Comparison of ENCODE assay signal across 17 mouse cellular contexts in the genomic region with DNA sequence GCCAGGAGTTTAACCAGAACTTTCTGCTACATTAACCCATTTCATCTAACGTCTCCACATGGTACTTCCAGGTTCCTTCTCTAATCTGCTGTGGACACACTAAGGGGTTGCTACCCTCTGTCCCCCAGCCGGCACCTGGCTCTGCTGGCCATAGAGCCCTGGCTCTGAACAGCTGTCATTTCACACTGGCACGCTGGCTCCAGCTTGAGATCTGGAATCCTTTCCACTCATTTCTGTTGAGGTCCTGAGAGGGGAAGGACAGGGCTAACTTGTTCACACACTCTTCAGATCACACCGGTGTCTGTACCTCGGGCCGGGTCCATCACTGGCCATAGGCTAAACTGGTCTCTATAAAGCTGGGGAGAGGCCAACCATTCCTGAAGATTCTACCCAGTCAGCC.
DNase-seq lines count a peak whose midpoint lies in the region; ATAC-seq lines count a peak whose summit lies in the region.
"Had no signal": no experiment of that assay in that cellular context is flagged by ENCODE, and none has a peak within 500 bp of the region (broad histone marks: within the 10 kb centered on the region; RNA-seq: fewer than 3 reads in every experiment).

No protein-coding gene starts in this region.

- no peak for DNase-seq in kidney, adult 18-20 months
- peak; percentile 13 for DNase-seq in urinary bladder, adult 2 months (ENCODE audit: low spot score)
- DNase-seq in urinary bladder, postnatal 14 days (ENCODE audit: low spot score) = no peak
- DNase-seq in limb, embryonic 11.5 days (ENCODE audit: low spot score) = peak; percentile 22
- no peak for DNase-seq in right cerebral cortex, adult 18-20 months
- DNase-seq in right cerebral cortex, adult 2 months (ENCODE audit: low spot score in 2 of 2) = no peak
- DNase-seq: adrenal gland, adult 2 months; cerebellum, adult 9-11 months; gastrocnemius, postnatal 36 days; lung, postnatal 14 days; retina, postnatal 1 day; thymus, postnatal 14 days had no signal

- H3K9me3 ChIP-seq in kidney, embryonic 15.5 days (replicated peaks) = no peaks in the 10 kb centered on the region
- no peaks in the 10 kb centered on the region for H3K9me3 ChIP-seq in limb, embryonic 11.5 days (ENCODE audit: control insufficient read depth, low read length)
- H3K9me3 ChIP-seq: limb, embryonic 13.5 days; midbrain, embryonic 10.5 days had no signal

- H3K36me3 ChIP-seq in kidney, embryonic 15.5 days = no peaks in the 10 kb centered on the region
- H3K36me3 ChIP-seq in limb, embryonic 11.5 days (ENCODE audit: control insufficient read depth, insufficient read depth, low read length) = no peaks in the 10 kb centered on the region
- H3K36me3 ChIP-seq: limb, embryonic 13.5 days; midbrain, embryonic 10.5 days had no signal

- no peak overlapping the region for H3K4me2 ChIP-seq in kidney, embryonic 15.5 days
- H3K4me2 ChIP-seq in limb, embryonic 11.5 days (ENCODE audit: low read depth, severe bottlenecking) = no peak overlapping the region
- H3K4me2 ChIP-seq: limb, embryonic 13.5 days had no signal

- H3K27ac ChIP-seq in kidney, embryonic 15.5 days = peak overlapping the region; percentile 58; the same call in 1 of the 2 replicates
- H3K27ac ChIP-seq in limb, embryonic 11.5 days (replicated peaks; ENCODE audit: low read depth, low read length) = no peak overlapping the region
- H3K27ac ChIP-seq: limb, embryonic 13.5 days; midbrain, embryonic 10.5 days had no signal

- peaks cover 22% of the 10 kb centered on the region for H3K4me1 ChIP-seq in kidney, embryonic 15.5 days
- peaks cover 16% of the 10 kb centered on the region for H3K4me1 ChIP-seq in limb, embryonic 11.5 days (ENCODE audit: control insufficient read depth, insufficient read depth, low read length)

- H3K27me3 ChIP-seq in kidney, embryonic 15.5 days = no peaks in the 10 kb centered on the region
- H3K27me3 ChIP-seq in limb, embryonic 11.5 days (ENCODE audit: control insufficient read depth, insufficient read depth, low read length) = no peaks in the 10 kb centered on the region
- H3K27me3 ChIP-seq: limb, embryonic 13.5 days; Patski had no signal

- H3K9ac ChIP-seq in kidney, embryonic 15.5 days = no peak overlapping the region
- H3K9ac ChIP-seq in limb, embryonic 11.5 days (ENCODE audit: low read length) = no peak overlapping the region
- H3K9ac ChIP-seq: limb, embryonic 13.5 days had no signal

- WGBS in kidney, embryonic 15.5 days = 74% methylated on average over 6 of the region's 6 CpGs
- WGBS in limb, embryonic 11.5 days = 78% methylated on average over 6 of the region's 6 CpGs

- no peak for ATAC-seq in kidney, embryonic 15.5 days (replicated peaks; ENCODE audit: low FRiP score)
- ATAC-seq in limb, embryonic 11.5 days (ENCODE audit: insufficient number of reproducible peaks, low FRiP score, low TSS enrichment, low read depth) = no peak
- ATAC-seq: forebrain, postnatal 0 days; Patski had no signal

- no peak overlapping the region for H3K4me3 ChIP-seq in kidney, embryonic 15.5 days (replicated peaks)
- no peak overlapping the region for H3K4me3 ChIP-seq in limb, embryonic 11.5 days (ENCODE audit: low read depth, low read length)
- H3K4me3 ChIP-seq: limb, embryonic 13.5 days; midbrain, embryonic 10.5 days had no signal

Comparison
In these comparisons a context has a peak if more than half of its experiments do, and no peak if none do; other contexts are left out.
1. DNase-seq: peak in urinary bladder, adult 2 months (single experiment) and limb, embryonic 11.5 days (single experiment); none in kidney, adult 18-20 months (single experiment), urinary bladder, postnatal 14 days (single experiment), right cerebral cortex, adult 18-20 months (single experiment) and right cerebral cortex, adult 2 months (0 of 2).